Mouse (Mus musculus) embryonic facial prominence, embryonic 14.5 days (tissue): ENCODE measurements around the gene Gria3. TPM values are rescaled to one million over a fixed set of nuclear protein-coding genes. Genes with fewer than 3 reads are reported as not detected.
A peak's percentile ranks its signal among the peaks of the same experiment; 100 is the strongest.

Experiments
- ATAC-seq: fragments of 200-750 bp; cut with Nextera tagmentation; 2 replicates; pipeline ENCODE4 v1.8.0; 2017; ENCODE audit warnings: low read depth, moderate number of reproducible peaks, moderate TSS enrichment
- DNase-seq: peaks from one replicate; pipeline ENCODE4 v3.0.0-alpha.2; 2015; ENCODE audit warnings: low spot score
- H3K27ac ChIP-seq: fragments of 300-500 bp; sonication (generic); replicated peaks from 2 replicates; pipeline ENCODE4 v1.5.1; 2014; ENCODE audit warnings: low read depth, mild to moderate bottlenecking, low read length, moderate library complexity
- H3K27me3 ChIP-seq: fragments of 300-500 bp; sonication (generic); replicated peaks from 2 replicates; pipeline ENCODE4 v1.6.1; 2014; ENCODE audit warnings: low read length; ENCODE audit not compliant: control insufficient read depth, insufficient read depth
- H3K36me3 ChIP-seq: fragments of 300-500 bp; sonication (generic); 2 replicates; pipeline ENCODE4 v1.6.1; 2014; ENCODE audit warnings: low read length, mixed read lengths; ENCODE audit not compliant: control insufficient read depth, insufficient read depth
- H3K4me1 ChIP-seq: fragments of 300-500 bp; sonication (generic); 2 replicates; pipeline ENCODE4 v1.6.1; 2014; ENCODE audit warnings: antibody characterized with exemption, low read length; ENCODE audit not compliant: control insufficient read depth, insufficient read depth
- H3K4me2 ChIP-seq: fragments of 300-500 bp; sonication (generic); 2 replicates; pipeline ENCODE4 v1.6.1; 2014; ENCODE audit warnings: low read depth, mild to moderate bottlenecking, low read length, moderate library complexity, mixed read lengths
- H3K4me3 ChIP-seq: fragments of 300-500 bp; sonication (generic); 2 replicates; pipeline ENCODE4 v1.5.1; 2014; ENCODE audit warnings: low read depth, mild to moderate bottlenecking, low read length
- H3K9ac ChIP-seq: fragments of 300-500 bp; sonication (generic); 2 replicates; pipeline ENCODE4 v1.6.1; 2014; ENCODE audit warnings: low read depth, mild to moderate bottlenecking, low read length, moderate library complexity, mixed read lengths
- H3K9me3 ChIP-seq: fragments of 300-500 bp; sonication (generic); 2 replicates; pipeline ENCODE4 v1.6.1; 2016; ENCODE audit warnings: low read length; ENCODE audit not compliant: control insufficient read depth
- WGBS: fragments of 180-500 bp; shearing (Covaris S2); extraction: QIAGEN DNeasy Blood & Tissue Kit; methylation state at CpG from one replicate; pipeline ENCODE4 v1.1.7; 2014; 5-methylcytosine and 5-hydroxymethylcytosine counted together
- polyA plus RNA-seq: library from polyadenylated mRNA; unstranded; fragments of >200 nt; fragmentation: Nextera tagmentation; extraction: Ambion mirVana; gene quantifications from 2 replicates; pipeline ENCODE4 v1.2.1, GENCODE M21; 2014

Gria3 gene
- polyA plus RNA-seq, 1 experiment from 2014 or later: 9.4 TPM

- no peak for DNase-seq
- Histone ChIP-seq H3K27ac (no peak overlapping the region), H3K9me3 (no peaks in the 10 kb centered on the region), H3K4me2 (no peak overlapping the region), H3K36me3 (no peaks in the 10 kb centered on the region), H3K27me3 (no peaks in the 10 kb centered on the region), H3K4me3 (no peak overlapping the region), H3K4me1 (no peaks in the 10 kb centered on the region), H3K9ac (no peak overlapping the region)
- WGBS: 73% methylated on average over 1 of the region's 1 CpGs
- ATAC-seq: no peak
These were observed 206.5 kb downstream of the Gria3 start for GRCm38 (mm10) chrX:41607181-41607580.

- H3K4me2 ChIP-seq: no peak overlapping the region
- no peak overlapping the region for H3K9ac ChIP-seq
- H3K36me3 ChIP-seq: no peaks in the 10 kb centered on the region
- H3K27ac ChIP-seq: no peak overlapping the region
- ATAC-seq (no peak), DNase-seq (peak; percentile 39)
- no peak overlapping the region for H3K4me3 ChIP-seq
- no peaks in the 10 kb centered on the region for H3K27me3 ChIP-seq
- 30% methylated on average over 2 of the region's 2 CpGs for WGBS
- no peaks in the 10 kb centered on the region for H3K4me1 ChIP-seq
- no peaks in the 10 kb centered on the region for H3K9me3 ChIP-seq
These were observed 214.3 kb downstream of the Gria3 start for GRCm38 (mm10) chrX:41614920-41615319.

GRCm38 (mm10) chrX:41616928-41617327 is 216.3 kb downstream of the Gria3 start:
- Histone ChIP-seq H3K9ac (no peak overlapping the region), H3K4me2 (no peak overlapping the region), H3K27ac (no peak overlapping the region), H3K9me3 (no peaks in the 10 kb centered on the region), H3K36me3 (no peaks in the 10 kb centered on the region), H3K4me3 (no peak overlapping the region), H3K27me3 (no peaks in the 10 kb centered on the region), H3K4me1 (no peaks in the 10 kb centered on the region)
- ATAC-seq (no peak), DNase-seq (no peak)
- WGBS: 79% methylated on average over 1 of the region's 1 CpGs

- no peak for DNase-seq
- no peaks in the 10 kb centered on the region for H3K4me1 ChIP-seq
- no peaks in the 10 kb centered on the region for H3K9me3 ChIP-seq
- no peak overlapping the region for H3K9ac ChIP-seq
- no peaks in the 10 kb centered on the region for H3K27me3 ChIP-seq
- H3K4me3 ChIP-seq: no peak overlapping the region
- H3K4me2 ChIP-seq: no peak overlapping the region
- whole genome bisulfite sequencing: 82% methylated on average over 2 of the region's 2 CpGs
- no peak overlapping the region for H3K27ac ChIP-seq
- H3K36me3 ChIP-seq: no peaks in the 10 kb centered on the region
- ATAC-seq: no peak
These were observed 217.7 kb downstream of the Gria3 start for GRCm38 (mm10) chrX:41618396-41618795.

- 73% methylated on average over 4 of the region's 4 CpGs for WGBS
- no peaks in the 10 kb centered on the region for H3K9me3 ChIP-seq
- no peak for ATAC-seq
- H3K9ac ChIP-seq: no peak overlapping the region
- H3K4me3 ChIP-seq: no peak overlapping the region
- H3K4me2 ChIP-seq: no peak overlapping the region
- no peaks in the 10 kb centered on the region for H3K27me3 ChIP-seq
- no peaks in the 10 kb centered on the region for H3K36me3 ChIP-seq
- H3K27ac ChIP-seq: no peak overlapping the region
- no peak for DNase-seq
- H3K4me1 ChIP-seq: no peaks in the 10 kb centered on the region
These were observed 232.9 kb downstream of the Gria3 start for GRCm38 (mm10) chrX:41633576-41633975.

GRCm38 (mm10) chrX:41644954-41645353 is 244.3 kb downstream of the Gria3 start:
- Histone ChIP-seq H3K4me2 (no peak overlapping the region), H3K9me3 (no peaks in the 10 kb centered on the region), H3K27ac (no peak overlapping the region), H3K4me1 (no peaks in the 10 kb centered on the region), H3K4me3 (no peak overlapping the region), H3K9ac (no peak overlapping the region), H3K36me3 (no peaks in the 10 kb centered on the region), H3K27me3 (no peaks in the 10 kb centered on the region)
- ATAC-seq: no peak
- DNase-seq: no peak
- WGBS: 49% methylated on average over 2 of the region's 2 CpGs

- Histone ChIP-seq H3K27me3 (no peaks in the 10 kb centered on the region), H3K36me3 (no peaks in the 10 kb centered on the region), H3K4me1 (no peaks in the 10 kb centered on the region), H3K27ac (no peak overlapping the region), H3K4me3 (no peak overlapping the region), H3K9ac (no peak overlapping the region), H3K4me2 (no peak overlapping the region), H3K9me3 (no peaks in the 10 kb centered on the region)
- no peak for ATAC-seq
- no peak for DNase-seq
- 68% methylated on average over 4 of the region's 4 CpGs for WGBS
These were observed 257.1 kb downstream of the Gria3 start for GRCm38 (mm10) chrX:41657791-41658190.

- no peak for DNase-seq
- H3K9ac ChIP-seq: no peak overlapping the region
- no peaks in the 10 kb centered on the region for H3K36me3 ChIP-seq
- no peak overlapping the region for H3K4me2 ChIP-seq
- H3K27me3 ChIP-seq: no peaks in the 10 kb centered on the region
- no peak overlapping the region for H3K27ac ChIP-seq
- no peaks in the 10 kb centered on the region for H3K4me1 ChIP-seq
- no peaks in the 10 kb centered on the region for H3K9me3 ChIP-seq
- WGBS: 32% methylated on average over 2 of the region's 2 CpGs
- ATAC-seq: no peak
- H3K4me3 ChIP-seq: no peak overlapping the region
These were observed 288.2 kb downstream of the Gria3 start for GRCm38 (mm10) chrX:41688869-41689268.

- Histone ChIP-seq H3K4me1 (no peaks in the 10 kb centered on the region), H3K4me2 (no peak overlapping the region)
- 19% methylated on average over 1 of the region's 1 CpGs for WGBS
These were observed 291.4 kb downstream of the Gria3 start for GRCm38 (mm10) chrX:41692076-41692475.

More at GRCm38 (mm10) chrX:41692076-41692475, 291.4 kb downstream of the Gria3 start:
- H3K9ac ChIP-seq: no peak overlapping the region
- peak; percentile 10 for DNase-seq
- H3K27ac ChIP-seq: no peak overlapping the region
- no peaks in the 10 kb centered on the region for H3K36me3 ChIP-seq
- H3K4me3 ChIP-seq: no peak overlapping the region
- H3K9me3 ChIP-seq: no peaks in the 10 kb centered on the region
- no peaks in the 10 kb centered on the region for H3K27me3 ChIP-seq
- ATAC-seq: no peak
